Mouse (Mus musculus) heart, postnatal 0 days (tissue): ENCODE data around the gene Cbl.

Source experiments
- CTCF ChIP-seq: IDR thresholded peaks from 2 replicates; pipeline ENCODE4 v1.5.1; 2016; ENCODE audit warnings: antibody characterized with exemption, control low read depth, low read depth
- EP300 ChIP-seq: IDR thresholded peaks from 2 replicates; pipeline ENCODE4 v1.6.1; 2016; ENCODE audit warnings: antibody characterized with exemption, low read depth

- TF ChIP-seq CTCF (no peak), EP300 (no peak)
These were observed 21.3 kb upstream of the Cbl start for GRCm38 (mm10) chr9:44255136-44255521.
